Mouse (Mus musculus) liver (tissue): ENCODE data around the gene Prss50.
A peak's percentile ranks its signal among the peaks of the same experiment; 100 is the strongest.

Experiments
- DNase-seq: peaks from one replicate; pipeline ENCODE4 v3.0.0-alpha.2; 2020; ENCODE audit warnings: mixed read lengths

Gene Prss50

GRCm38 (mm10) chr9:110875288-110875695, 17.5 kb downstream of the Prss50 start:
- DNase-seq = peak; percentile 56

GRCm38 (mm10) chr9:110877353-110877752, 19.6 kb downstream of the Prss50 start:
- DNase-seq = no peak

- DNase-seq = no peak
Observed at GRCm38 (mm10) chr9:110877888-110878287, 20.1 kb downstream of the Prss50 start.

GRCm38 (mm10) chr9:110879191-110879920, 21.6 kb downstream of the Prss50 start, which contains the start of gene Als2cl:
Als2cl (plus strand) TSS chr9:110879870.
- no peak for DNase-seq

- DNase-seq = peak; percentile 64
Observed at GRCm38 (mm10) chr9:110879998-110880561, 22.3 kb downstream of the Prss50 start, which contains the start of gene Tmie. Tmie (minus strand) TSS chr9:110880113.

- DNase-seq = no peak
Observed at GRCm38 (mm10) chr9:110880772-110881171, 23.0 kb downstream of the Prss50 start.

- no peak for DNase-seq
Observed at GRCm38 (mm10) chr9:110881953-110882352, 24.2 kb downstream of the Prss50 start.

- DNase-seq = no peak
Observed at GRCm38 (mm10) chr9:110887388-110888303, 29.9 kb downstream of the Prss50 start.

- DNase-seq = no peak
Observed at GRCm38 (mm10) chr9:110888935-110889334, 31.2 kb downstream of the Prss50 start.

- DNase-seq = peak; percentile 67
Observed at GRCm38 (mm10) chr9:110890026-110890783, 32.4 kb downstream of the Prss50 start.

GRCm38 (mm10) chr9:110891077-110891828, 33.5 kb downstream of the Prss50 start:
- no peak for DNase-seq

- DNase-seq = no peak
Observed at GRCm38 (mm10) chr9:110892552-110892951, 34.8 kb downstream of the Prss50 start.

GRCm38 (mm10) chr9:110893429-110893828, 35.7 kb downstream of the Prss50 start:
- no peak for DNase-seq

GRCm38 (mm10) chr9:110895507-110895906, 37.7 kb downstream of the Prss50 start:
- DNase-seq = no peak

- DNase-seq = no peak
Observed at GRCm38 (mm10) chr9:110895994-110896393, 38.2 kb downstream of the Prss50 start.

GRCm38 (mm10) chr9:110896595-110896994, 38.8 kb downstream of the Prss50 start:
- DNase-seq = peak; percentile 28

GRCm38 (mm10) chr9:110899451-110900008, 41.8 kb downstream of the Prss50 start:
- DNase-seq = no peak

- DNase-seq = no peak
Observed at GRCm38 (mm10) chr9:110901204-110901603, 43.4 kb downstream of the Prss50 start.

GRCm38 (mm10) chr9:110902271-110902670, 44.5 kb downstream of the Prss50 start:
- no peak for DNase-seq

- DNase-seq = no peak
Observed at GRCm38 (mm10) chr9:110907201-110907837, 49.6 kb downstream of the Prss50 start.
